In genomic region chr9:44249181-44250146, GRCm38 (mm10) we compare ENCODE assay signal across 8 mouse cellular contexts. TPM values are rescaled to one million over a fixed set of nuclear protein-coding genes. Genes with fewer than 3 reads are reported as not detected.
A peak's percentile ranks its signal among the peaks of the same experiment; 100 is the strongest.
DNase-seq lines count a peak whose midpoint lies in the region; ATAC-seq lines count a peak whose summit lies in the region.

No protein-coding gene starts in this region.

- no peaks in the 10 kb centered on the region for H3K27me3 ChIP-seq in limb, embryonic 13.5 days
- 0 out of 2 replicates have a peak, but pooled peaks cover 4% of the 10 kb centered on the region for H3K27me3 ChIP-seq in midbrain, embryonic 13.5 days

- DNase-seq in layer of hippocampus, adult 11-12 months (ENCODE audit: low spot score) = peak; percentile 79
- no peak for DNase-seq in layer of hippocampus, adult 9-10 months (ENCODE audit: low spot score)
- DNase-seq in embryo, embryonic 11 days = peak; percentile 68
- peak; percentile 65 to 73 for DNase-seq in heart, adult 18-20 months
- DNase-seq in kidney, adult 11 months = peak; percentile 71
- DNase-seq in spleen, postnatal 10 days (ENCODE audit: low spot score in 2 of 2) = peak; percentile 40 to 73

- no peak overlapping the region; the same call in 1 of the 2 replicates for H3K9ac ChIP-seq in limb, embryonic 13.5 days
- H3K9ac ChIP-seq in midbrain, embryonic 13.5 days (replicated peaks) = 0 out of 2 replicates have a peak overlapping the region, but pooled peaks have one; percentile 10

- 48% methylated on average over 26 of the region's 26 CpGs for WGBS in limb, embryonic 13.5 days
- WGBS in midbrain, embryonic 13.5 days = 46% methylated on average over 26 of the region's 26 CpGs

- H3K9me3 ChIP-seq in limb, embryonic 13.5 days = no peaks in the 10 kb centered on the region
- no peaks in the 10 kb centered on the region for H3K9me3 ChIP-seq in midbrain, embryonic 13.5 days

- peak; percentile 78; the same call in 1 of the 2 replicates for ATAC-seq in limb, embryonic 13.5 days (ENCODE audit: low FRiP score, low read depth)
- ATAC-seq in midbrain, embryonic 13.5 days = peak; percentile 71

- no peaks in the 10 kb centered on the region; the same call in 1 of the 2 replicates for H3K36me3 ChIP-seq in limb, embryonic 13.5 days
- no peaks in the 10 kb centered on the region for H3K36me3 ChIP-seq in midbrain, embryonic 13.5 days

- H3K27ac ChIP-seq in limb, embryonic 13.5 days = no peak overlapping the region
- no peak overlapping the region for H3K27ac ChIP-seq in midbrain, embryonic 13.5 days

- no peak overlapping the region for H3K4me3 ChIP-seq in limb, embryonic 13.5 days
- H3K4me3 ChIP-seq in midbrain, embryonic 13.5 days (replicated peaks) = no peak overlapping the region

- H3K4me2 ChIP-seq in limb, embryonic 13.5 days (replicated peaks) = no peak overlapping the region; the same call in 1 of the 2 replicates
- H3K4me2 ChIP-seq in midbrain, embryonic 13.5 days (replicated peaks) = no peak overlapping the region

- H3K4me1 ChIP-seq in limb, embryonic 13.5 days = peaks cover 18% of the 10 kb centered on the region
- peaks cover 36% of the 10 kb centered on the region for H3K4me1 ChIP-seq in midbrain, embryonic 13.5 days (replicated peaks)

RNA-seq across cellular contexts. Expression of gene Pdzd3, which starts 1.8 kb away (rescaled TPM):
- total RNA-seq in heart, adult 18-20 months (2021) = 1 to 10 TPM; 4.6 to 5.4 TPM
- polyA plus RNA-seq in limb, embryonic 13.5 days (2015; fragmentation: Nextera tagmentation; extraction: Ambion mirVana) = 0.09 and 0.11 TPM in 2 replicates
- polyA plus RNA-seq in midbrain, embryonic 13.5 days (2015; fragmentation: Nextera tagmentation; extraction: Ambion mirVana) = 0.48 and 0.64 TPM in 2 replicates

RNA-seq across cellular contexts. Expression of gene Ccdc153, which starts 9.0 kb away (rescaled TPM):
- total RNA-seq in heart, adult 18-20 months (2021) = 1 to 10 TPM in 1 of 2 experiments, not detected in 1; 1.7 TPM
- not detected in 2 replicates for polyA plus RNA-seq in limb, embryonic 13.5 days (2015; fragmentation: Nextera tagmentation; extraction: Ambion mirVana)
- not detected in 2 replicates for polyA plus RNA-seq in midbrain, embryonic 13.5 days (2015; fragmentation: Nextera tagmentation; extraction: Ambion mirVana)

RNA-seq across cellular contexts. Expression of gene Cbl, which starts 15.6 kb away (rescaled TPM):
- 10 to 100 TPM; 18.0 to 18.5 TPM for total RNA-seq in heart, adult 18-20 months (2021)
- polyA plus RNA-seq in limb, embryonic 13.5 days (2015; fragmentation: Nextera tagmentation; extraction: Ambion mirVana) = 17.5 and 19.6 TPM in 2 replicates
- polyA plus RNA-seq in midbrain, embryonic 13.5 days (2015; fragmentation: Nextera tagmentation; extraction: Ambion mirVana) = 26.2 and 28.5 TPM in 2 replicates

RNA-seq across cellular contexts. Expression of gene Nlrx1, which starts 18.9 kb away (rescaled TPM):
- 10 to 100 TPM; 21.7 to 25.6 TPM for total RNA-seq in heart, adult 18-20 months (2021)
- polyA plus RNA-seq in limb, embryonic 13.5 days (2015; fragmentation: Nextera tagmentation; extraction: Ambion mirVana) = 8.2 and 8.3 TPM in 2 replicates
- 3.3 and 3.5 TPM in 2 replicates for polyA plus RNA-seq in midbrain, embryonic 13.5 days (2015; fragmentation: Nextera tagmentation; extraction: Ambion mirVana)

RNA-seq across cellular contexts. Expression of gene Abcg4, which starts 39.0 kb away (rescaled TPM):
- total RNA-seq in heart, adult 18-20 months (2021) = under 1 TPM; 0.30 to 0.85 TPM
- 7.3 and 7.4 TPM in 2 replicates for polyA plus RNA-seq in limb, embryonic 13.5 days (2015; fragmentation: Nextera tagmentation; extraction: Ambion mirVana)
- 17.3 and 18.1 TPM in 2 replicates for polyA plus RNA-seq in midbrain, embryonic 13.5 days (2015; fragmentation: Nextera tagmentation; extraction: Ambion mirVana)
